Mouse (Mus musculus) lung, postnatal 0 days (tissue): Measurements from ENCODE around the gene Syn3. TPM values are rescaled to one million over a fixed set of nuclear protein-coding genes. Genes with fewer than 3 reads are reported as not detected.
A peak's percentile ranks its signal among the peaks of the same experiment; 100 is the strongest.

ENCODE experiments used
- ATAC-seq: fragments of 200-750 bp; cut with Nextera tagmentation; 2 replicates; pipeline ENCODE4 v1.8.0; 2017; ENCODE audit warnings: moderate library complexity
- DNase-seq: peaks from one replicate; pipeline ENCODE4 v3.0.0-alpha.2; 2016; ENCODE audit warnings: low spot score
- H3K27ac ChIP-seq: fragments of 300-500 bp; sonication (generic); 2 replicates; pipeline ENCODE4 v1.5.1; 2014; ENCODE audit warnings: antibody characterized with exemption, mild to moderate bottlenecking, low read length, mixed read lengths
- H3K27me3 ChIP-seq: fragments of 300-500 bp; sonication (generic); replicated peaks from 2 replicates; pipeline ENCODE4 v1.6.1; 2014; ENCODE audit warnings: low read length, mixed read lengths; ENCODE audit not compliant: insufficient read depth
- H3K36me3 ChIP-seq: fragments of 300-500 bp; sonication (generic); 2 replicates; pipeline ENCODE4 v1.6.1; 2014; ENCODE audit warnings: low read length, mixed read lengths; ENCODE audit not compliant: insufficient read depth
- H3K4me1 ChIP-seq: fragments of 300-500 bp; sonication (generic); 2 replicates; pipeline ENCODE4 v1.6.1; 2014; ENCODE audit warnings: antibody characterized with exemption, low read depth, low read length, mixed read lengths; ENCODE audit not compliant: insufficient read depth
- H3K4me2 ChIP-seq: fragments of 300-500 bp; sonication (generic); replicated peaks from 2 replicates; pipeline ENCODE4 v1.6.1; 2014; ENCODE audit warnings: low read depth, mild to moderate bottlenecking, low read length, moderate library complexity, mixed read lengths
- H3K4me3 ChIP-seq: fragments of 300-500 bp; sonication (generic); 2 replicates; pipeline ENCODE4 v1.5.1; 2014; ENCODE audit warnings: low read depth, low read length
- H3K9ac ChIP-seq: fragments of 300-500 bp; sonication (generic); replicated peaks from 2 replicates; pipeline ENCODE4 v1.6.1; 2014; ENCODE audit warnings: low read depth, mild to moderate bottlenecking
- H3K9me3 ChIP-seq: fragments of 300-500 bp; sonication (generic); 2 replicates; pipeline ENCODE4 v1.6.1; 2016; ENCODE audit warnings: low read length, mixed read lengths
- CTCF ChIP-seq: IDR thresholded peaks from 2 replicates; pipeline ENCODE4 v1.5.1; 2016; ENCODE audit warnings: antibody characterized with exemption, mild to moderate bottlenecking
- EP300 ChIP-seq: IDR thresholded peaks from 2 replicates; pipeline ENCODE4 v1.6.1; 2016; ENCODE audit warnings: antibody characterized with exemption, mild to moderate bottlenecking, control low read depth
- WGBS: fragments of 180-500 bp; shearing (Covaris S2); extraction: QIAGEN DNeasy Blood & Tissue Kit; methylation state at CpG from one replicate; pipeline ENCODE4 v1.1.7; 2014; 5-methylcytosine and 5-hydroxymethylcytosine counted together
- polyA plus RNA-seq: library from polyadenylated mRNA; unstranded; fragments of >200 nt; fragmentation: Nextera tagmentation; extraction: Ambion mirVana; gene quantifications from 2 replicates; pipeline ENCODE4 v1.2.1, GENCODE M21; 2015

Syn3 gene
- polyA plus RNA-seq, 1 experiment from 2014 or later, result 0.72 TPM

DNA sequence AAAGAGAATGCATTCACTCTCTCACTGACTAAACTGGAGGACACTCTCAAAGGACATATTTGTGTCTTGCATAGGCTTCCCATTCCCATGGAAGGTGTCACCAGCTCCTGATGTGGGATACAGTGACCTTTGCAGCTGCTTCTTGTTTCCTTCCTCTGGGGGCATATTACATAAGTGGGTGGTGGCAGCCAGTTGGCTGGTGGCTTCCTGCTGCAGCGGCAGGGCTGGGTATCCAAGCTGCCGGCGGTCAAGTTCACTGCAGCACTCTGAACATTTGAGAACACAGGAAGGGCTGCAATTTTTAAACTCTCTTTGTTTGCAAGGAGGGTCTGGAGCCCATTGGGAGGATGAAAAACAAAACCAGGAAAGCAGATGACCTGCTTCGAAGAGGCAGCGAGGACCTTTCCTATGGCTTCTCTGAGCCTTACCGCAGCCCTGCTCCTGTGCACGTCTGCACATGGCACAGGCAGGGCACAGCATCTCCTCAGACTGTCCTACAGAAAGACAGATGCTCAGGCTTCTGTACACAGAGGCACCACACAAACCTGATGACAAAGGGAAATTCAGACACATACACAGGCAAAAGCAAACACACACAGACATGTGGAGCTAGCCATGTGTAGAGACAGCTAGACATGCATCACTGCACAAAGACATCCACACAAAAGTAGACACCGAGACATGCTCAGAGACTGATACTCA is 340.3 kb downstream of the Syn3 start:
- Histone ChIP-seq H3K27me3 (no peaks in the 10 kb centered on the region), H3K9ac (no peak overlapping the region), H3K9me3 (no peaks in the 10 kb centered on the region), H3K4me2 (no peak overlapping the region), H3K4me3 (no peak overlapping the region), H3K4me1 (peaks cover 3% of the 10 kb centered on the region; the same call in 1 of the 2 replicates), H3K27ac (peak overlapping the region; percentile 74), H3K36me3 (no peaks in the 10 kb centered on the region)
- WGBS, result 64% methylated on average over 8 of the region's 8 CpGs
- DNase-seq, result peak; percentile 62
- TF ChIP-seq CTCF (no peak; the same call in 1 of the 2 replicates), EP300 (peak; percentile 92)
- peak; percentile 88 for ATAC-seq

DNA sequence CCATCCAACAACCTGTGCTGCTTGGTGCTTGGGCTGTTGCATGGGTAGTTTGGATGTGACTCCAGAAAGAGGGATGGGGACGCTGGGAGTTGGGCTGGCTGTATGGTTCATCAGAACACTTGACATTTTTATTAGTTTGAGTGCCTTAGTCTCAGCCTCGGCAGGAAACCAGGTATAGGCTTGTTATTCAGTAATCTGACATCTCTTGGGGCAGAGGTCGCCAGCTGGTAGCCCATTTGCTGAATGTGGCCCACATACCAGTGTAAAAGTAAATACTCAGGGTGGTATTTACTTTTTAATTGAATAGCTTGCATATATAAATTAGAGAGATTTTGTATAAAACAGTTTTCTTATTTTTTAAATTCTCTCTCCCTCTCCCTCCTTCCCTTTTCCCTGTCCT is 343.4 kb downstream of the Syn3 start:
- Histone ChIP-seq H3K9me3 (no peaks in the 10 kb centered on the region), H3K27ac (no peak overlapping the region), H3K4me1 (peaks cover 3% of the 10 kb centered on the region; the same call in 1 of the 2 replicates), H3K9ac (no peak overlapping the region), H3K4me3 (no peak overlapping the region), H3K36me3 (no peaks in the 10 kb centered on the region), H3K4me2 (no peak overlapping the region), H3K27me3 (no peaks in the 10 kb centered on the region)
- ATAC-seq (no peak), DNase-seq (no peak)
- TF ChIP-seq CTCF (no peak), EP300 (no peak)
- WGBS, result 43% methylated on average over 3 of the region's 3 CpGs

DNA sequence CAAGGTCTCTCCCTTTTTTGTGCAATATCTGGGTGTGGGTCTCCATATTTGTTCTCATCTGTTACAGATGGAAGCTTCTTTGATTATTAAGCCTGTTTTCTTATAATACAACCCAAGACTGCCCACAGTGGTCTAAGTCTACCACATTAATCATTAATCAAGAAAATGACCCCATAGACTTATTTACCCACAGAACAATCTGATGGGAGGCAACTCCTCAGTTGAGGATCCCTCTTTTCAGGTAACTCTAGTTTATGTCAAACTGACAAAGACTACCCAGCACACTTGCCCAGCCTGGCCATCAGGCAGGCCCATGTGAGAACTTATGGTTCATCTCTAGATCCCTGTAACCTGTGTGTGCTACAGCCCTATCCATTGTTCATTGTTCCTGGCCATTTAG is 345.5 kb downstream of the Syn3 start:
- Histone ChIP-seq H3K4me3 (no peak overlapping the region), H3K27me3 (no peaks in the 10 kb centered on the region), H3K9me3 (no peaks in the 10 kb centered on the region), H3K36me3 (no peaks in the 10 kb centered on the region), H3K9ac (no peak overlapping the region), H3K4me2 (no peak overlapping the region), H3K27ac (no peak overlapping the region), H3K4me1 (no peaks in the 10 kb centered on the region)
- DNase-seq (no peak), ATAC-seq (no peak)
- no peak for TF ChIP-seq EP300
- TF ChIP-seq CTCF, result no peak

DNA sequence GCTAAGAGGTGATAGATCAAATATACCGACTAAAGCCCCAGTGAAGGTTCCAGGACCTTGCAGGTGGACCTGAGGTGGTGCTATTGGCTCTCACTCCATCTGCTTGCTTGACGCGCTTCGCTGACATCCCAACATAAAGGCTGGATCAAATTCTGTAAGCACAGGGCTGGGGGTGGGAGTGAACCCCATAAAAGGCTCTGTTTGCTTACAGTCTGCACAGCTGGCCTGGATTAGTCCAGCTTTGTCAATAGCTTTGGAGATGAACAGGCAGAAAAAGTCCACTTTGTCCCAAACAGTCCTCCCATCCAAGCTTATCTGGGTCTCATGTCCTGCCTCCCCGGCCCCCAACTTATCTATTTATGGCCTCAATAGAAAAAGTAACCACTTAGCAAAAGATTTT is 347.3 kb downstream of the Syn3 start:
- DNase-seq (no peak), ATAC-seq (no peak)
- Histone ChIP-seq H3K27me3 (no peaks in the 10 kb centered on the region), H3K4me3 (no peak overlapping the region), H3K4me2 (no peak overlapping the region), H3K27ac (no peak overlapping the region), H3K4me1 (no peaks in the 10 kb centered on the region), H3K9ac (no peak overlapping the region), H3K9me3 (no peaks in the 10 kb centered on the region), H3K36me3 (no peaks in the 10 kb centered on the region)
- TF ChIP-seq CTCF (no peak), EP300 (no peak)
- 81% methylated on average over 5 of the region's 5 CpGs for WGBS

DNA sequence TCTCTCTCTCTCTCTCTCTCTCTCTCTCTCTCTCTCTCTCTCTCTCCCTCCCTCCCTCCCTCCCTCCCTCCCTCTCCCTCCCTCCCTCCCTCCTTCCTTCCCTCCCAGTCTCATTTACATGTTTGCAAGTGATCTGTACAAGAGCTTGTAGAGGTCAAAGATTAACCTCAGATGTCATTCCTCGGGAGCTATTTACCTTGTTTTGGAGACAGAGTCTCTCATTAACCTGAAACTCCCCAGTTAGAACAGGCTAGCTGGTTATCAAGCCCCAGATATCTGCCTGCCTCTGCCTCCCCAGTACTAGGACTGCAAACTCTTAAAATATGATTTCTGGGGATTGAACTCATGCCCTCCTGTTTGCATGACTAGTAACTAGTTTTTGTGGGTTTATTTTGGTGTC is 348.6 kb downstream of the Syn3 start:
- H3K36me3 ChIP-seq, result no peaks in the 10 kb centered on the region
- no peak overlapping the region for H3K4me2 ChIP-seq
- no peak overlapping the region for H3K27ac ChIP-seq
- DNase-seq, result no peak
- 33% methylated on average over 1 of the region's 1 CpGs for WGBS
- no peaks in the 10 kb centered on the region for H3K4me1 ChIP-seq
- ATAC-seq, result no peak
- no peak overlapping the region for H3K9ac ChIP-seq
- H3K27me3 ChIP-seq, result no peaks in the 10 kb centered on the region
- H3K9me3 ChIP-seq, result no peaks in the 10 kb centered on the region
- no peak for TF ChIP-seq EP300
- no peak for TF ChIP-seq CTCF
- H3K4me3 ChIP-seq, result no peak overlapping the region

DNA sequence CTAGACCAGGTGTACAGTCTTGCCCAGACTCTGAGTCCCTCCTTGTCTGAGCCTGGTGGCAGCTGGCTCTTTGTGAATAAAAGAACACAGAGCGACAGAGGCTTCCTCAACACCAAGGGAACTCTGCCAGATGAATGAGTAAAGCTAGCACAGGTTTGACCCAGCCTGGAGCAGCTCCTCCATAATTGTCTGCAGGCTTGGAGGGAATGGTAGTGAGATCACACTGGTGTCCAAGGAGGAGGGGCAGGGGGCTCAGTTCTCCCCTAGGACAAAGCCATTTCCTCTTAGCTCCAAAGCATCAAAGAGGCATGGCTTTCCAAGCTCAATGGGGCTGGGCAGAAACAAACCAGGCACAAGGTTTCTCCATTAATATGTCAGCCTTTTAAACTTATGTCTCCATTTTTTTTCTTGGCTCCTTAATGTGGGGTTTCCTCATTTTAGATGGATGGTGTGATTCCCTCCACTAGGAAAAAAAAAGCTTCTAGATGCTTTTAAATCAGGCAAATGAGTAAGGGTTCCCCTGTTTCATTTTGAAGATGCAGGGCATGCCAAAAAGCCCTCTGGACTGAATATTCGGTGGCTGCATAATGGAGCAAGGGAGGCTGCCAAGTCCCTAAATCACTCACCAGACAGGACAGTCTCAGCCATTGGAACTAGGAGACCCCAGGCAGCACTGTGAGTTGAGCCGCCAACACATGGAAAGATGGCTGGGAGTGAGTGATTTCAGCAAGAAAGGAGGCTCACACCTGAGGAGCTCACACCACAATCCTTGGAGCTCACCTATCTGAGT is 349.5 kb downstream of the Syn3 start:
- H3K27ac ChIP-seq, result no peak overlapping the region
- H3K27me3 ChIP-seq, result no peaks in the 10 kb centered on the region
- 70% methylated on average over 3 of the region's 3 CpGs for WGBS
- TF ChIP-seq EP300 (no peak), CTCF (no peak)
- no peak overlapping the region for H3K4me2 ChIP-seq
- no peaks in the 10 kb centered on the region for H3K36me3 ChIP-seq
- H3K9ac ChIP-seq, result no peak overlapping the region
- H3K9me3 ChIP-seq, result no peaks in the 10 kb centered on the region
- ATAC-seq (no peak), DNase-seq (no peak)
- no peak overlapping the region for H3K4me3 ChIP-seq
- no peaks in the 10 kb centered on the region for H3K4me1 ChIP-seq
